Mouse (Mus musculus) bone marrow, adult 2 months (tissue): ENCODE measurements at regions not wholly inside any gene's neighbourhood (a gene's known extent, or its start where the extent isn't known, plus 50 kb on each side); places are given as distances from the start of the nearest gene placed in this dataset.

Experiments used
- CTCF ChIP-seq: fragments of 200-500 bp; IDR thresholded peaks from 2 replicates; pipeline ENCODE4 v1.5.1; 2011; ENCODE audit warnings: low read length, control low read depth; ENCODE audit not compliant: control insufficient read depth, insufficient read depth
- POLR2A ChIP-seq: fragments of 200-500 bp; IDR thresholded peaks from 2 replicates; pipeline ENCODE4 v1.6.1; 2011; ENCODE audit warnings: low read depth, mild to moderate bottlenecking, control low read depth, low read length, borderline replicate concordance; ENCODE audit not compliant: control insufficient read depth

GRCm38 (mm10) chr1:185893421-185893820 lies 223.7 kb downstream of the Lyplal1 start:
- TF ChIP-seq POLR2A (no peak), CTCF (no peak)
